25 mouse cellular contexts compared by ENCODE assay signal in the genomic region with DNA sequence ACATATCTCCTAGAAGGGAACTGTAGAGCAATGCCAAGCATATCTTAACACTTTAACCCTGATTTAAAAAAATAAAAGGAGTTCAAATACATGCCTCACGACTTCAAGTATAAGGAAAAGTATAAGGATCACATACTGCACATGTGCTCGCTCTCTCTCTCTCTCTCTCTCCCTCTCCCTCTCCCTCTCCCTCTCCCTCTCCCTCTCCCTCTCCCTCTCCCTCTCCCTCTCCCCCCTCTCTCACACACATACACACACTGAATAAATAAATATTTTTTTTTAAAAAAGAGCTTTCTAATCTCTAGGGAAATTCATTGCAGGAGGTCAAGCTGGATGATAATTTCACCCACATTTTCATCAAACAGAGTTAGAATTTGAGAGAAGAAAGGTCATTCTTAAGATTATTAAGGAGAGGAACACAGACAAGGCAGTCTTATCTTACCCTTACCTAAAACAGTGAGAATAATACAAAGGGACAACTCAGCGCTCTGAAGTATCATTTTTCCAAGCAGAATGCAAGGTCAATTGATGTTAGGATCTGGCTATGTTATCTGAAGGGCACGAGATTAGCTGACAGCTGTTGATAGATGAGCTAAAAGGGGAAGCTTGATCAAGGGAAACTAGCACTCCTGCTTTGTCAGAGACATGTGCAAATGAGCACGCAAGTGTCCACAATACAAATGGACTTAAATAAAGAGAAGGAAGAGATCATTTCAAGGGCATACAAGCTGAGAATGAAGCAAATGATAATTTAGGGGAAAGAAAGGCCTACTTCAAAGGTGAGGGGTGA.
DNase-seq lines count a peak whose midpoint lies in the region; ATAC-seq and TF ChIP-seq lines count a peak whose summit lies in the region.
"Had no signal": no experiment of that assay in that cellular context is flagged by ENCODE, and none has a peak within 500 bp of the region (broad histone marks: within the 10 kb centered on the region; RNA-seq: fewer than 3 reads in every experiment).

No protein-coding gene starts in this region.

- H3K4me1 ChIP-seq in heart, embryonic 14.5 days (ENCODE audit: control insufficient read depth in 2 of 2, insufficient read depth in 2 of 2, low read length in 2 of 2) = peaks cover 0 to 9% of the 10 kb centered on the region in 2 experiments; a peak in 3 of 4 replicates
- H3K4me1 ChIP-seq in lung, embryonic 14.5 days (ENCODE audit: insufficient read depth) = no peaks in the 10 kb centered on the region
- H3K4me1 ChIP-seq: embryonic facial prominence, embryonic 12.5 days; hindbrain, embryonic 15.5 days; intestine, embryonic 15.5 days; limb, embryonic 10.5 days; midbrain, embryonic 12.5 days had no signal

- no peaks in the 10 kb centered on the region for H3K9me3 ChIP-seq in heart, embryonic 14.5 days (ENCODE audit: control insufficient read depth, low read length)
- no peaks in the 10 kb centered on the region for H3K9me3 ChIP-seq in lung, embryonic 14.5 days (ENCODE audit: low read depth, low read length)
- H3K9me3 ChIP-seq: embryonic facial prominence, embryonic 12.5 days; hindbrain, embryonic 15.5 days; intestine, embryonic 15.5 days; limb, embryonic 10.5 days; midbrain, embryonic 12.5 days had no signal

- 0 out of 2 replicates have a peak, but pooled peaks have one; percentile 35 for ATAC-seq in heart, embryonic 14.5 days (ENCODE audit: insufficient number of reproducible peaks, insufficient read depth, low FRiP score, low read depth)
- peak; percentile 58 for ATAC-seq in lung, embryonic 14.5 days (ENCODE audit: insufficient read depth)
- ATAC-seq: forebrain, postnatal 0 days; intestine, embryonic 15.5 days; liver, postnatal 0 days had no signal

- WGBS in heart, embryonic 14.5 days = 14% methylated on average over 5 of the region's 5 CpGs
- 21% methylated on average over 5 of the region's 5 CpGs for WGBS in lung, embryonic 14.5 days

- H3K4me3 ChIP-seq in heart, embryonic 14.5 days (ENCODE audit: control insufficient read depth in 1 of 2, insufficient read depth in 1 of 2, low read depth in 1 of 2, low read length in 2 of 2) = no peak overlapping the region
- H3K4me3 ChIP-seq in lung, embryonic 14.5 days (ENCODE audit: low read depth, low read length) = no peak overlapping the region
- H3K4me3 ChIP-seq: embryonic facial prominence, embryonic 12.5 days; hindbrain, embryonic 15.5 days; intestine, embryonic 15.5 days; limb, embryonic 10.5 days; midbrain, embryonic 12.5 days had no signal

- H3K27ac ChIP-seq in heart, embryonic 14.5 days (replicated peaks in 1 of 2; ENCODE audit: control insufficient read depth in 1 of 2, insufficient read depth in 1 of 2, low read depth in 2 of 2, low read length in 2 of 2) = peak overlapping the region; percentile 28 to 53; a peak in 2 of 4 replicates
- no peak overlapping the region for H3K27ac ChIP-seq in lung, embryonic 14.5 days (ENCODE audit: low read depth)
- H3K27ac ChIP-seq: embryonic facial prominence, embryonic 12.5 days; hindbrain, embryonic 15.5 days; intestine, embryonic 15.5 days; limb, embryonic 10.5 days; midbrain, embryonic 12.5 days had no signal

- no peak overlapping the region for H3K4me2 ChIP-seq in heart, embryonic 14.5 days (ENCODE audit: low read length)
- H3K4me2 ChIP-seq in lung, embryonic 14.5 days = no peak overlapping the region
- H3K4me2 ChIP-seq: embryonic facial prominence, embryonic 12.5 days; hindbrain, embryonic 15.5 days; intestine, embryonic 15.5 days; midbrain, embryonic 12.5 days had no signal

- no peaks in the 10 kb centered on the region for H3K27me3 ChIP-seq in heart, embryonic 14.5 days (ENCODE audit: control insufficient read depth, insufficient read depth, low read length)
- H3K27me3 ChIP-seq in lung, embryonic 14.5 days (ENCODE audit: insufficient read depth, low read length) = no peaks in the 10 kb centered on the region
- H3K27me3 ChIP-seq: embryonic facial prominence, embryonic 12.5 days; hindbrain, embryonic 15.5 days; intestine, embryonic 15.5 days; midbrain, embryonic 12.5 days had no signal

- intact Hi-C loops in heart, postnatal 10 days (cut with DNase I) = no loop called here

- DNase-seq in adrenal gland, adult 2 months = peak; percentile 15
- DNase-seq in adrenal gland, postnatal 14 days = no peak
- DNase-seq in heart, postnatal 10 days = no peak
- peak; percentile 39 for DNase-seq in lung, embryonic 14.5 days
- DNase-seq in lung, postnatal 10 days = no peak
- peak; percentile 50 for DNase-seq in embryo, embryonic 11 days
- no peak for DNase-seq in right cerebral cortex, postnatal 25 days
- DNase-seq: cerebellum, adult 2 months; cerebellum, postnatal 36 days; forebrain, postnatal 0 days; gastrocnemius, postnatal 14 days; kidney, adult 9 months; kidney, postnatal 14 days; liver; liver, postnatal 0 days; lung, postnatal 14 days; right cerebral cortex, adult 18-20 months; thymus, adult 18-20 months; thymus, postnatal 36 days had no signal

- H3K9ac ChIP-seq in heart, embryonic 14.5 days (ENCODE audit: low read length) = no peak overlapping the region
- no peak overlapping the region for H3K9ac ChIP-seq in lung, embryonic 14.5 days
- H3K9ac ChIP-seq: embryonic facial prominence, embryonic 12.5 days; forebrain, postnatal 0 days; hindbrain, embryonic 15.5 days; intestine, embryonic 15.5 days; liver, postnatal 0 days; midbrain, embryonic 12.5 days had no signal

- H3K36me3 ChIP-seq in heart, embryonic 14.5 days (ENCODE audit: control insufficient read depth, insufficient read depth, low read length) = no peaks in the 10 kb centered on the region
- no peaks in the 10 kb centered on the region for H3K36me3 ChIP-seq in lung, embryonic 14.5 days (ENCODE audit: insufficient read depth)
- H3K36me3 ChIP-seq: embryonic facial prominence, embryonic 12.5 days; hindbrain, embryonic 15.5 days; intestine, embryonic 15.5 days; limb, embryonic 10.5 days; midbrain, embryonic 12.5 days had no signal

- no peak for TF ChIP-seq CTCF in lung, embryonic 14.5 days (IDR thresholded peaks at IDR 0.05; ENCODE audit: low read depth)

Comparison
In these comparisons a context has a peak if more than half of its experiments do, and no peak if none do; other contexts are left out.
1. DNase-seq: peak in adrenal gland, adult 2 months (single experiment), lung, embryonic 14.5 days (single experiment) and embryo, embryonic 11 days (single experiment); none in adrenal gland, postnatal 14 days (single experiment), heart, postnatal 10 days (0 of 2), lung, postnatal 10 days (single experiment) and right cerebral cortex, postnatal 25 days (single experiment).